Mouse (Mus musculus) liver, adult 2 months (tissue): ENCODE measurements at regions not wholly inside any gene's neighbourhood (a gene's known extent, or its start where the extent isn't known, plus 50 kb on each side); places are given as distances from the start of the nearest gene placed in this dataset.

ENCODE experiments used
- CTCF ChIP-seq: fragments of 200-500 bp; IDR thresholded peaks from 2 replicates; pipeline ENCODE4 v1.5.1; 2011; ENCODE audit warnings: low read depth, low read length, control low read depth
- POLR2A ChIP-seq: fragments of 200-500 bp; IDR thresholded peaks from 2 replicates; pipeline ENCODE4 v1.6.1; 2011; ENCODE audit warnings: low read length, control low read depth; ENCODE audit not compliant: insufficient read depth; ENCODE audit errors: extremely low read depth

GRCm38 (mm10) chr14:25342865-25343565 is 116.0 kb upstream of the Zmiz1 start:
- TF ChIP-seq POLR2A (no peak), CTCF (no peak)
